Mouse (Mus musculus): ENCODE measurements around the gene Dusp22.

Gene Dusp22

DNA sequence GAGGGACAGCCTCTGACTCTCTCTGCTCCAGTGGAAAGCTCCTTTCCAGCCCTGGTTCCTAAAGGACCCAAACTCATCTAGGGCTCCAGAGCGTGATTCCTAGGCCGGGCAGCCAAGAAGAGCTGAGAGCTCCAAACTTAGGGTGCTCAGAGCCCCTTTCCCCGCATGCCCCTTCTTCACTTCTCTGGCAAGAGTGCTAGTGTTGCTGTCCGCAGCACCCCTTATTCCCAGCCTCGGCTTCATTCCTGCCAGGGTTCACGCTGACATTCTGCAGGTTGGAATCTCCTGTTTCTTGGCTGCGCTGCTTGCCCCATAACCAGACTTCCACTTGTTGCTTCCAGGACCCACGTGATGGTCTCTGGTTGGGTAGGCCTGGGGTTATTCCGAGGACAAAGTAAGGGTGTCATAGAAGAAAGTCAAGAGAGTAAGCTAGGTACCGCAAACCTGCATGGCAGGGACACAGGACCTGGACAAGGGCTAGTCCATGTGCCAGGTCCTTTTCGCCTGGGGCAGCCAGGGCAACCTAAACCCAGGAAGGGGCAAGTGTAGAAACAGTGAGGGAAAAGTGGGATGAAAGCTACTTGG, 89.8 kb downstream of the Dusp22 start:
- no peak for DNase-seq (ENCODE audit: low spot score in 2 of 2)

- no peak for DNase-seq (ENCODE audit: low spot score in 2 of 2)
These were observed 90.9 kb downstream of the Dusp22 start for GRCm38 (mm10) chr13:30750461-30751303.

- no peak for DNase-seq (ENCODE audit: low spot score in 2 of 2)
These were observed 91.4 kb downstream of the Dusp22 start for GRCm38 (mm10) chr13:30751304-30751580.

- DNase-seq (ENCODE audit: low spot score in 2 of 2): no peak
These were observed 92.9 kb downstream of the Dusp22 start for GRCm38 (mm10) chr13:30752581-30753187.

DNA sequence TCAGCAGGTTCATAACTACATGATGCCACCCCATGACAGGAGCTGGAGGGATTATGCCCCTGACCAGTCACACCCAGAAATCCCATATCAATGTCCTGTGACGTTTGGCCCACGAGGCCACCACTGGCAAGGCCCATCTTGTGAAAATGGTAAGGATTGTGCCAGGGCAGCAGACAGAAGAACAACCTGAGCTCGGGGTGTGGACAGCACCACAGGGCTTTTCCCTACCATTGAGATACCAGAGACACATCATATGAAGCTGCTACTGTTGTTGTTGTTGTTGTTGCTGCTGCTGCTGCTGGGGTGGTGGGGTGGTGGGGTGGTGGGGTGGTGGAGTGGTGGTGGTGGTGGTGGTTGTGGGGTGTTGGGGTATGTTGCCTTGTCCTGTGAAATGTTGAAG, 93.6 kb downstream of the Dusp22 start:
- DNase-seq (ENCODE audit: low spot score in 2 of 2): no peak

DNA sequence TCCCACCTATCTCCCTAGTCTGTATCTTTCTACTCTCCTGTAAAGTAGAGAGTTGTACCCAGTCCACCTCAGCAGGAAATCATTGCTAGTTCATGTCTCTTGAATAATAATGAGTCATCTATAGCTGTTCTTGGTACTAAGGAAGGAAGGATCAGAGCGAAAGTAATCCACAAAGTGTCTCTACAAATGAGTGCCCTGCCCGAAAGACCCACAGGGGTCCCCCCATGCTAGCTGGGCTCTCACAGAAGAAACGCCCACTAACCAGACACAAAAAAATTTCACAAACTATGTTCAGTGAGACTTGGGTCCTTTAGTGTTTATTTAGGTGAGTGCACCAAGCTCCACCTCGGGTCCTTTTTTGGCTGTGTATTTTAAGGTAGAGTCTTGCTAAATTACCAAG, 94.3 kb downstream of the Dusp22 start:
- no peak for DNase-seq (ENCODE audit: low spot score in 2 of 2)

DNA sequence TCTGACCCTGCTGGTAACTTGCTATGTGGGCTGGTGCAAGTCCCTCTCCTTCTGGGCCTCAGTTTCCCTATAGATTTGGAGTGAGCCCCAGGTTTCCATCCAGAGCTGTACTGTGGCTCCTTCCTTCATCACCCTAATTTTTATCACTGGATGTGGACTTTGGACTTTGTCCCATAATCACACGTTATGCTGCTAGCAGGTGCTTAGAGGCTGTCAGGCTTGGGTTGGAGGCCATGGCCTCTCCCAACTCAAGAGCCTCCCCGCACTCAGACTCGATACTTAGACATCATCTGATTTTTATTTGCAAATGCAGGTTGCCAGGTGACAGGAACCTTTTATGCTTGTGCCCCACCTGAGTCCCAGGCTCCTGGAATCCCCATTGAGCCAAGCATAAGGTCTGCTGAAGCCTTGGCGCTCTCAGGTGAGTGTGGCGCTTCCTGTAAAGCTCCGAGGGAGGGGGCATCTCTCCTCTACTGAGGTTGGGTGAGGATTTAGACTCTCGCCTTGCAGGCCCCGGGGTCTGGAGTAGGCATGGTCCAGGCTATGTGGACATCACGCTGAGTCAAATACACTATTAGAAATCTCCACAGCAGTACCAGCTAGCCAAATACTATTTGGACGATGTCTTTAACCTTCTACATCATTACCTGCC, 95.2 kb downstream of the Dusp22 start:
- no peak for DNase-seq (ENCODE audit: low spot score in 2 of 2)

DNA sequence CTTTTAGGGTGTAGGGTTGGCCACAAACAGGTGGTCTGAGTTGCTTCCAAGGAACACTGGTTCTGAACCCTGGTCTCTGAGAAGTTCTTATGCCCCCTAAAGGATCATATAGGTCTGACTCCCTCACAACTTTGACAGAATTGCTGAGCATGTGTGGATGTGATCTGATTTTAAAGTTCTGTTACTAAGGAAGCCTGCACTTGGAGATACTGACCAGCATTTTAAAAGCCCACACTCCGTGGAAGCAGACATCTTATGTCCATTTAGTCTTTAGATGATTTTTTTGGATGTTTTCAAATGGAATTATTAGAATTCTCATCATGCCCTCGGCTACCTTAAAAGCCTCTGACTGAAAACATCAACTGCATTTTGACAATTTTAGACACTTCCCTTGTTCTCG, 95.8 kb downstream of the Dusp22 start:
- DNase-seq (ENCODE audit: low spot score in 2 of 2): no peak

- no peak for DNase-seq (ENCODE audit: low spot score in 2 of 2)
These were observed 96.3 kb downstream of the Dusp22 start for GRCm38 (mm10) chr13:30755998-30756639.

DNA sequence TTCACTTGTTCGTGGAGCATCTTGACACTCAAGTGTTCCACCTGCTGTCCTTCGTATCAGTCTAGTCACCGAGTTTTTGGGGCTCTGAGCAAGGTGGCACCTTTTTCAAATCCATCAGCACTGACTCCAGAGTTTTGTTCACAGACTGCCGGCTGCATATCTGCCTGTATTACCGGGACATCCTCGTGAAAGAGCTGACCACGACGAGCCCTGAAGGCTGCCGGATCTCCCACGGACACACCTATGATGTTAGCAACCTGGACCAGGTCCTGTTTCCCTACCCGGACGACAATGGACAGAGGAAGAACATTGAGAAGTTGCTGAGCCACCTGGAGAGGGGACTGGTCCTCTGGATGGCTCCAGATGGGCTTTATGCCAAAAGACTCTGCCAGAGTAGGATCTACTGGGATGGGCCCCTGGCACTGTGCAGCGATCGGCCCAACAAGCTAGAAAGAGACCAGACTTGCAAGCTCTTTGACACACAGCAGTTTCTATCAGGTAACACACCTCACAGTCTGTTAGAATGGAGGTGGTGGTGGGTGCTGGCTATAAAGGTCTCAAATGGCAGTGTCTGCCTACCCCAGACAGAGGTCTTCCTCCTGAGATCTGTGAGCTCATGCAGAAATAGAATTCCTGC, 97.6 kb downstream of the Dusp22 start:
- no peak for DNase-seq (ENCODE audit: low spot score in 2 of 2)

- no peak for DNase-seq (ENCODE audit: low spot score in 2 of 2)
These were observed 99.1 kb downstream of the Dusp22 start for GRCm38 (mm10) chr13:30758789-30759381.

- no peak for DNase-seq (ENCODE audit: low spot score in 2 of 2)
These were observed 100.7 kb downstream of the Dusp22 start for GRCm38 (mm10) chr13:30760374-30761090.

Data from frontal cortex, postnatal 25 days (tissue).